Mouse (Mus musculus) hematopoietic multipotent progenitor cell, adult 10-12 weeks (in vitro differentiated cells): ENCODE data around the gene Olfr140. TPM values are rescaled to one million over a fixed set of nuclear protein-coding genes. Genes with fewer than 3 reads are reported as not detected.

Experiments used
- polyA plus RNA-seq: library from polyadenylated mRNA; stranded (reverse); fragments of >175 nt; gene quantifications from 2 replicates; pipeline ENCODE4 v1.2.3, GENCODE M21; 2012; ENCODE audit warnings: low replicate concordance

Olfr140 gene
- not detected in 2 replicates for polyA plus RNA-seq

GRCm38 (mm10) chr2:90063494-90063893 is at the start of gene Olfr140:
Gene Olfr140, minus strand, starts transcription at chr2:90063594.

DNA sequence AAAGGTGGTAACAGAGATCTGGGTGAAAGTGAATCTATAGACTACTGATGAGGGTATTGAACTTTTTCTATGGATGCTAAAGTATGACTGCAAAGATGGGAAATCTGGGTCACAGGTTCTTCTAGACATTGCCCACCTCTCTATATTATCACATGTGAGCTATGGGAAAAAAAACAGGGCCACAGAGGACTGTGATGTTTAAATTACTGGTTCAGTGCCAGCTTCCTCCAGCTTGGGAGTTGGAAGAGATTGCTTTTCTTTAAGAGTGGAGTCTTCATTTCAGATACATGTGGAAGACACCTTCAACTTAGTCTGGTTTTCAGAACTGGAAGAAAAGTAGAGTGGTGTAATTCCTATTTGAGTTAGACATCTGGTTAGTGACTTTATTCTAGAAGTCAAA is 28.4 kb downstream of the Olfr140 start, which contains the start of gene Olfr1265:
Olfr1265 (plus strand) TSS at position 301 of the 400 bp plus-strand sequence.

DNA sequence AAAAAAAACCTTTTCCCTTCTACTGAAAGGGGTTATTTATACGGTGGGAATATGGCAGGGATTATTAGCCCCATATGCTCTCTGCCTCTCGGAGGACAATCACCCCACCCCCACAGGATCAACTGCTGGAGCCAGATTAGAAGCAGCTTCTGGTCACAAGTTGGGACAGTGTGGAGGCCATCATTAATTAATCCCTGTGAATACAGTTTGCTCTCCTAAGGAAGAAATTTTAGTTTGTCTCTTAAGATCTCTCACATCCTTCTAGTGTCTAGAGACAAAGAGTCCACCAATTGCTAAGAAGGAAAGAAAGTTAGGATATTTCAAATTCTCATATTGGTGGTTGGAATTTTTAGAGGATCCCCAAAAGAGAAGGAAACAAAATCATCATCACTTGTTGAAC is 37.9 kb downstream of the Olfr140 start, which contains the start of gene Olfr1264:
Olfr1264 (minus strand) TSS at position 101 of the 400 bp plus-strand sequence.

GRCm38 (mm10) chr2:90011831-90012230 is 51.6 kb downstream of the Olfr140 start, which contains the start of gene Olfr1263:
Gene Olfr1263, plus strand, starts transcription at chr2:90012131.

DNA sequence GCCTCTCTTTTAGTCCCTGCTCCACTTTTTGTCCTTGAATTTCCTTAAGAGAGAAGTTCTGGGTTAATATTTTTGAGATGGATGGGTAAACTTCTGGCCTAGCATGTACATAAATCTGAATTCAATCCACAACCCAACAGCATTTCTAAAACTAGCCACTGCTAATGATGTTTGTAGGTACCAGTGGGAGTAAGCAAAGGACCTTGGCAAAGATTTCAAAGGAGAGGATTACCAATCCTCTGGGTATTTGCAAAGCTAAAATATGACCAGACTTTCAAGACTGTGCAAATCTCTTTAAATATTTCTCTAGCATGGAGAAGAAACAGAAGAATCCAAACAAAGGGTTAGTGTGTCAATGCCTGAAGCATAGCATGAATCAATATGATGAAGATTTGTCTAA is 63.5 kb downstream of the Olfr140 start, which contains the start of gene Olfr1262:
Olfr1262 (plus strand) TSS at position 301 of the 400 bp plus-strand sequence.

Other genes with a start within 250 kb of the Olfr140 start
- gene Olfr1256, start 222.0 kb downstream of the Olfr140 start, polyA plus RNA-seq = not detected in 2 replicates
- 0.05 TPM in 1 of 2 replicates, not detected in the other for gene Olfr48, start 215.4 kb downstream of the Olfr140 start, polyA plus RNA-seq
- gene Olfr1257, start 185.2 kb downstream of the Olfr140 start, polyA plus RNA-seq = 0.04 TPM in 1 of 2 replicates, not detected in the other
- gene Olfr1258, start 136.3 kb downstream of the Olfr140 start, polyA plus RNA-seq = not detected in 2 replicates
- not detected in 2 replicates for gene Olfr1259, start 114.9 kb downstream of the Olfr140 start, polyA plus RNA-seq
- not detected in 2 replicates for gene Olfr1260, start 89.3 kb downstream of the Olfr140 start, polyA plus RNA-seq
- gene Olfr1261, start 72.4 kb downstream of the Olfr140 start, polyA plus RNA-seq = not detected in 2 replicates
- gene Olfr1262, start 63.4 kb downstream of the Olfr140 start, polyA plus RNA-seq = not detected in 2 replicates
- not detected in 2 replicates for gene Olfr1263, start 51.5 kb downstream of the Olfr140 start, polyA plus RNA-seq
- gene Olfr1264, start 38.0 kb downstream of the Olfr140 start, polyA plus RNA-seq = not detected in 2 replicates
- gene Olfr1265, start 28.3 kb downstream of the Olfr140 start, polyA plus RNA-seq = not detected in 2 replicates
- gene Olfr1269, start 57.8 kb upstream of the Olfr140 start, polyA plus RNA-seq = not detected in 2 replicates
- gene Olfr32, start 78.7 kb upstream of the Olfr140 start, polyA plus RNA-seq = not detected in 2 replicates
- not detected in 2 replicates for gene Olfr1270, start 89.5 kb upstream of the Olfr140 start, polyA plus RNA-seq
- gene Olfr1506, start 160.9 kb upstream of the Olfr140 start, polyA plus RNA-seq = not detected in 2 replicates
- not detected in 2 replicates for gene Olfr142, start 194.0 kb upstream of the Olfr140 start, polyA plus RNA-seq
- gene Olfr1271, start 207.4 kb upstream of the Olfr140 start, polyA plus RNA-seq = not detected in 2 replicates
- gene Olfr1272, start 229.2 kb upstream of the Olfr140 start, polyA plus RNA-seq = not detected in 2 replicates